ENCODE assay signal across 8 mouse cellular contexts in the genomic region with DNA sequence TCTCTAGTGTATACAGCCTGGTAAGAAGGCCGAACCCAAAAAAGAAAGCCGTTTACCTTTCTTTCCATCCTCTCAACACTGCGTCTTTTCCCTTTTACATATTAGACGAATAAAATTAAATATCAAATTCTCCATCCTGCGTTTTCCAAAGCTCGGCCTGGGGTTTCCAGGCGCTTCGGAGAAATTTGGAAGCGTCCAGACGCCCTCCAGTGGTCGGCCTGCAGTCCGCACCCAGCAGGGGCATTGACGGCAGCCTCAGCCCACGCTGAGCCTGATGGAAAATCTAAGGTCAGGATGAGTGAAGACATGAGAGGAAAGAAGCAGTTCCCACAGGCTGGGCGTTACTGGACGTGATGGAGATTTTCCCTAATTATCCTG. TPM values are rescaled to one million over a fixed set of nuclear protein-coding genes. Genes with fewer than 3 reads are reported as not detected.
DNase-seq lines count a peak whose midpoint lies in the region; ATAC-seq and TF ChIP-seq lines count a peak whose summit lies in the region.

No protein-coding gene starts in this region.

- H3K9me3 ChIP-seq in forebrain, embryonic 12.5 days, result no peaks in the 10 kb centered on the region
- H3K9me3 ChIP-seq in heart, embryonic 15.5 days (replicated peaks), result no peaks in the 10 kb centered on the region
- H3K9me3 ChIP-seq in liver, embryonic 15.5 days (replicated peaks), result no peaks in the 10 kb centered on the region
- no peaks in the 10 kb centered on the region for H3K9me3 ChIP-seq in neural tube, embryonic 12.5 days

- peak overlapping the region; percentile 66 for H3K27ac ChIP-seq in forebrain, embryonic 12.5 days
- peak overlapping the region; percentile 77 for H3K27ac ChIP-seq in heart, embryonic 15.5 days
- no peak overlapping the region for H3K27ac ChIP-seq in liver, embryonic 15.5 days (replicated peaks)
- H3K27ac ChIP-seq in neural tube, embryonic 12.5 days, result no peak overlapping the region

- peak; percentile 96 for TF ChIP-seq CTCF in brain, embryonic 14.5 days (IDR thresholded peaks at IDR 0.05; ENCODE audit: borderline replicate concordance, extremely low read depth, insufficient read depth, insufficient read length)

- TF ChIP-seq POLR2A in brain, embryonic 14.5 days (IDR thresholded peaks at IDR 0.05; ENCODE audit: borderline replicate concordance, extremely low read depth, insufficient read depth, insufficient read length, poor library complexity, severe bottlenecking), result no peak

- H3K36me3 ChIP-seq in forebrain, embryonic 12.5 days (replicated peaks), result no peaks in the 10 kb centered on the region
- no peaks in the 10 kb centered on the region for H3K36me3 ChIP-seq in heart, embryonic 15.5 days
- no peaks in the 10 kb centered on the region for H3K36me3 ChIP-seq in liver, embryonic 15.5 days (replicated peaks)
- H3K36me3 ChIP-seq in neural tube, embryonic 12.5 days, result no peaks in the 10 kb centered on the region

- 0 out of 2 replicates have a peak, but pooled peaks cover 8% of the 10 kb centered on the region for H3K27me3 ChIP-seq in forebrain, embryonic 12.5 days
- no peaks in the 10 kb centered on the region for H3K27me3 ChIP-seq in heart, embryonic 15.5 days
- peaks cover 74% of the 10 kb centered on the region for H3K27me3 ChIP-seq in liver, embryonic 15.5 days
- no peaks in the 10 kb centered on the region for H3K27me3 ChIP-seq in neural tube, embryonic 12.5 days (replicated peaks)

- peak overlapping the region; percentile 80 for H3K4me2 ChIP-seq in forebrain, embryonic 12.5 days
- H3K4me2 ChIP-seq in heart, embryonic 15.5 days, result peak overlapping the region; percentile 99
- peak overlapping the region; percentile 74 for H3K4me2 ChIP-seq in liver, embryonic 15.5 days
- peak overlapping the region; percentile 74 for H3K4me2 ChIP-seq in neural tube, embryonic 12.5 days (replicated peaks)

- H3K4me3 ChIP-seq in forebrain, embryonic 12.5 days (replicated peaks), result peak overlapping the region; percentile 86
- H3K4me3 ChIP-seq in heart, embryonic 15.5 days, result peak overlapping the region; percentile 91
- peak overlapping the region; percentile 59 for H3K4me3 ChIP-seq in liver, embryonic 15.5 days (replicated peaks)
- H3K4me3 ChIP-seq in neural tube, embryonic 12.5 days, result peak overlapping the region; percentile 84

- under 1% methylated on average over 16 of the region's 16 CpGs for WGBS in forebrain, embryonic 12.5 days
- WGBS in heart, embryonic 15.5 days, result under 1% methylated on average over 16 of the region's 16 CpGs
- WGBS in liver, embryonic 15.5 days (ENCODE audit: insufficient replicate concordance), result under 1% methylated on average over 16 of the region's 16 CpGs
- under 1% methylated on average over 16 of the region's 16 CpGs for WGBS in neural tube, embryonic 12.5 days

- DNase-seq in CD4-positive helper T cell, adult 2 months (ENCODE audit: low read depth, low spot score), result peak; percentile 35
- DNase-seq in brain, embryonic 14.5 days (ENCODE audit: low read depth), result peak; percentile 93
- DNase-seq in kidney, postnatal 10 days, result peak; percentile 89
- DNase-seq in telencephalon, adult 2 months (ENCODE audit: low read depth, low spot score), result peak; percentile 59

- H3K9ac ChIP-seq in forebrain, embryonic 12.5 days, result peak overlapping the region; percentile 66
- peak overlapping the region; percentile 66 for H3K9ac ChIP-seq in heart, embryonic 15.5 days
- H3K9ac ChIP-seq in liver, embryonic 15.5 days, result no peak overlapping the region
- peak overlapping the region; percentile 48 for H3K9ac ChIP-seq in neural tube, embryonic 12.5 days

- H3K4me1 ChIP-seq in forebrain, embryonic 12.5 days, result peaks cover 7% of the 10 kb centered on the region; the same call in 1 of the 2 replicates
- peaks cover 4% of the 10 kb centered on the region; the same call in 1 of the 2 replicates for H3K4me1 ChIP-seq in heart, embryonic 15.5 days (replicated peaks)
- peaks cover 7% of the 10 kb centered on the region; the same call in 1 of the 2 replicates for H3K4me1 ChIP-seq in liver, embryonic 15.5 days (replicated peaks)
- no peaks in the 10 kb centered on the region for H3K4me1 ChIP-seq in neural tube, embryonic 12.5 days

- ATAC-seq in forebrain, embryonic 12.5 days (ENCODE audit: low FRiP score), result no peak
- no peak for ATAC-seq in heart, embryonic 15.5 days (replicated peaks; ENCODE audit: insufficient number of reproducible peaks, insufficient read depth, low FRiP score, low read depth)
- no peak for ATAC-seq in liver, embryonic 15.5 days (ENCODE audit: insufficient read depth)
- no peak for ATAC-seq in neural tube, embryonic 12.5 days (ENCODE audit: low FRiP score, low read depth)

RNA-seq across cellular contexts. Expression of a gene that starts 3.0 kb away (rescaled TPM):
- polyA plus RNA-seq in brain, embryonic 14.5 days (2012; rRNA removed), result 8.4 and 21.5 TPM in 2 replicates
- 45.7 and 47.7 TPM in 2 replicates for polyA plus RNA-seq in forebrain, embryonic 12.5 days (2016; fragmentation: Nextera tagmentation; extraction: Ambion mirVana)
- polyA plus RNA-seq in heart, embryonic 15.5 days (2015; fragmentation: Nextera tagmentation; extraction: Ambion mirVana), result 22.4 and 23.6 TPM in 2 replicates
- 1.5 and 1.6 TPM in 2 replicates for polyA plus RNA-seq in liver, embryonic 15.5 days (2015; fragmentation: Nextera tagmentation; extraction: Ambion mirVana)
- 40.6 and 41.6 TPM in 2 replicates for polyA plus RNA-seq in neural tube, embryonic 12.5 days (2016; fragmentation: Nextera tagmentation; extraction: Ambion mirVana)

Comparison
In these comparisons a context has a peak if more than half of its experiments do, and no peak if none do; other contexts are left out.
1. DNase-seq: peak in every context shown above with its lines; median percentile 93 in brain, embryonic 14.5 days; 89 in kidney, postnatal 10 days; 59 in telencephalon, adult 2 months; 35 in CD4-positive helper T cell, adult 2 months.
2. H3K27ac ChIP-seq: peak in forebrain, embryonic 12.5 days (single experiment) and heart, embryonic 15.5 days (single experiment); none in liver, embryonic 15.5 days (single experiment) and neural tube, embryonic 12.5 days (single experiment).
3. Peak in every context shown above with its lines, with median percentiles within 50 percentile points of each other: H3K4me2 ChIP-seq and H3K4me3 ChIP-seq.